Mouse (Mus musculus) kidney, embryonic 14.5 days (tissue): ENCODE data around the gene Spata25. TPM values are rescaled to one million over a fixed set of nuclear protein-coding genes. Genes with fewer than 3 reads are reported as not detected.

Source experiments
- ATAC-seq: fragments of 200-750 bp; cut with Nextera tagmentation; 2 replicates; pipeline ENCODE4 v1.8.0; 2017; ENCODE audit warnings: moderate number of reproducible peaks, mild to moderate bottlenecking, moderate TSS enrichment, moderate library complexity; ENCODE audit not compliant: low FRiP score, low TSS enrichment
- H3K27ac ChIP-seq: fragments of 300-500 bp; sonication (generic); 2 replicates; pipeline ENCODE4 v1.5.1; 2014; ENCODE audit warnings: low read depth, mild to moderate bottlenecking, low read length, moderate library complexity, mixed read lengths
- H3K27me3 ChIP-seq: fragments of 300-500 bp; sonication (generic); 2 replicates; pipeline ENCODE4 v1.6.1; 2014; ENCODE audit warnings: mild to moderate bottlenecking, low read length; ENCODE audit not compliant: control insufficient read depth, insufficient read depth
- H3K36me3 ChIP-seq: fragments of 300-500 bp; sonication (generic); 2 replicates; pipeline ENCODE4 v1.6.1; 2014; ENCODE audit warnings: low read length, mixed read lengths; ENCODE audit not compliant: control insufficient read depth, insufficient read depth
- H3K4me1 ChIP-seq: fragments of 300-500 bp; sonication (generic); 2 replicates; pipeline ENCODE4 v1.6.1; 2014; ENCODE audit warnings: low read length, mixed read lengths; ENCODE audit not compliant: control insufficient read depth, insufficient read depth
- H3K4me2 ChIP-seq: fragments of 300-500 bp; sonication (generic); replicated peaks from 2 replicates; pipeline ENCODE4 v1.6.1; 2014; ENCODE audit warnings: low read depth, mild to moderate bottlenecking, low read length
- H3K4me3 ChIP-seq: fragments of 300-500 bp; sonication (generic); 2 replicates; pipeline ENCODE4 v1.5.1; 2014; ENCODE audit warnings: mild to moderate bottlenecking, low read length
- H3K9ac ChIP-seq: fragments of 300-500 bp; sonication (generic); 2 replicates; pipeline ENCODE4 v1.6.1; 2014; ENCODE audit warnings: low read depth, mild to moderate bottlenecking, low read length, moderate library complexity
- H3K9me3 ChIP-seq: fragments of 300-500 bp; sonication (generic); 2 replicates; pipeline ENCODE4 v1.6.1; 2016; ENCODE audit warnings: low read length; ENCODE audit not compliant: control insufficient read depth
- WGBS: fragments of 180-500 bp; shearing (Covaris S2); extraction: QIAGEN DNeasy Blood & Tissue Kit; methylation state at CpG from one replicate; pipeline ENCODE4 v1.1.7; 2014; 5-methylcytosine and 5-hydroxymethylcytosine counted together
- polyA plus RNA-seq: library from polyadenylated mRNA; unstranded; fragments of >200 nt; fragmentation: Nextera tagmentation; extraction: Ambion mirVana; gene quantifications from 2 replicates; pipeline ENCODE4 v1.2.1, GENCODE M21; 2014

The Spata25 gene
- polyA plus RNA-seq, 1 experiment from 2014 or later, result not detected

DNA sequence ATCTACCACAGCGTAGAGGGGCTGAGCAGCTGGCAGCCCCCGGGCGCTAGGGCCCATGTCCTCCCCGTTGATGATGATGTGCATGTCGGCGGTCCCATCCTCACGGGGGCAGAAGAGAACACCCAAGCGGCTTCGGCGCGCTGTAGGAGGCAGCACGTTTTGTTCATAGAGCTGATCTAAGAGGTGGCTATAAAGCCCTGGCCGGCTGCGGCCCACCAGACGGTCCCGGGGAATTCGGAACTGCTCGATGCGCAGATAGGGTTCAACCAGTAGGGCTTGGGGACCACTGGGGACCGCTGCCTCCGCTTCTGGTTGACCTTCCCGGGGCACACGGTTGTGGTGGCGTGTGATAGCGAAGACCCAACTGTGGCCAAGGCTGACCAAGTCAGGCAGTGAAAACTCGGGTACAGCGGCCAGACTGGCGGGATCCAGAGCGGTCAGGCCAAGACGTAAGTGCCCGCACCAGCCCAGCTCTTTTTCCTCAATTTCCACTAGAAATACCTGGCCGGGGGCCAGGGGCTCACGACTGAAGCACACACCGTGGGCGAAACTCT, 4.5 kb upstream of the Spata25 start, which contains the start of gene Ctsa:
Ctsa (plus strand) TSS at position 126 of the 554 bp plus-strand sequence.
- WGBS, result under 1% methylated on average over 35 of the region's 35 CpGs
- peak within 1 kb of the TSS; percentile 83 for H3K27ac ChIP-seq
- peak within 1 kb of the TSS; percentile 95 for H3K4me2 ChIP-seq
- ATAC-seq, result peak; percentile 75
- H3K4me3 ChIP-seq, result peak within 1 kb of the TSS; percentile 63
- peaks cover 23% of the 10 kb centered on the region for H3K36me3 ChIP-seq
- peaks cover 11% of the 10 kb centered on the region for H3K4me1 ChIP-seq
- H3K9me3 ChIP-seq, result no peaks in the 10 kb centered on the region
- no peaks in the 10 kb centered on the region for H3K27me3 ChIP-seq
- peak within 1 kb of the TSS; percentile 63 for H3K9ac ChIP-seq

- Histone ChIP-seq H3K4me3 (peak overlapping the region; percentile 63), H3K27ac (no peak overlapping the region), H3K9ac (peak overlapping the region; percentile 63), H3K9me3 (no peaks in the 10 kb centered on the region), H3K36me3 (peaks cover 28% of the 10 kb centered on the region), H3K4me2 (peak overlapping the region; percentile 95), H3K27me3 (no peaks in the 10 kb centered on the region), H3K4me1 (peaks cover 11% of the 10 kb centered on the region)
- ATAC-seq, result no peak
- WGBS, result 66% methylated on average over 16 of the region's 16 CpGs
These were observed 3.9 kb upstream of the Spata25 start for GRCm38 (mm10) chr2:164832032-164832747.

DNA sequence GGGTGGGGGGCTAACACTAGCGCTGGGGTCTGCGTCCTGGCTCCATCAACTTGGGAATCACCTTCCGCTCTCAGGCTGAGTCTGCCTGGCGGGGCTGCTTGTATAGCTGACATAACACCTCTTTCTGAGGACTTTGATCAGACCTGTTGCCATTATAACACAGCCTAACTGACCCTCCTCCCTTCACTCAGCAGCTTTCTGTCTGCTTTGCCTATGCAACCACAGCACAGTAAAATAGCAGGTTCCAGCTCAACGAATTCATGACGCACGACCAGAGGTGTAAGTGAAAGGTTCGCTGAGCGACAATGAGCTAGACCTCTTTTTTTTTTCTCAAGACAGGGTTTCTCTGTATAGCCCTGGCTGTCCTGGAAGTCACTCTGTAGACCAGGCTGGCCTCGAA, 2.7 kb upstream of the Spata25 start:
- no peak overlapping the region for H3K4me2 ChIP-seq
- peaks cover 29% of the 10 kb centered on the region for H3K36me3 ChIP-seq
- H3K4me1 ChIP-seq, result peaks cover 11% of the 10 kb centered on the region
- no peak for ATAC-seq
- no peaks in the 10 kb centered on the region for H3K27me3 ChIP-seq
- no peak overlapping the region for H3K4me3 ChIP-seq
- no peaks in the 10 kb centered on the region for H3K9me3 ChIP-seq
- WGBS, result 74% methylated on average over 10 of the region's 10 CpGs
- no peak overlapping the region for H3K27ac ChIP-seq
- no peak overlapping the region for H3K9ac ChIP-seq

- H3K4me2 ChIP-seq, result no peak overlapping the region
- H3K27ac ChIP-seq, result no peak overlapping the region
- peaks cover 38% of the 10 kb centered on the region for H3K36me3 ChIP-seq
- H3K4me3 ChIP-seq, result no peak overlapping the region
- 96% methylated on average over 1 of the region's 1 CpGs for WGBS
- H3K27me3 ChIP-seq, result no peaks in the 10 kb centered on the region
- no peak for ATAC-seq
- H3K9me3 ChIP-seq, result no peaks in the 10 kb centered on the region
- peaks cover 4% of the 10 kb centered on the region; the same call in 1 of the 2 replicates for H3K4me1 ChIP-seq
- no peak overlapping the region for H3K9ac ChIP-seq
These were observed 753 bp upstream of the Spata25 start for GRCm38 (mm10) chr2:164829090-164829489.

DNA sequence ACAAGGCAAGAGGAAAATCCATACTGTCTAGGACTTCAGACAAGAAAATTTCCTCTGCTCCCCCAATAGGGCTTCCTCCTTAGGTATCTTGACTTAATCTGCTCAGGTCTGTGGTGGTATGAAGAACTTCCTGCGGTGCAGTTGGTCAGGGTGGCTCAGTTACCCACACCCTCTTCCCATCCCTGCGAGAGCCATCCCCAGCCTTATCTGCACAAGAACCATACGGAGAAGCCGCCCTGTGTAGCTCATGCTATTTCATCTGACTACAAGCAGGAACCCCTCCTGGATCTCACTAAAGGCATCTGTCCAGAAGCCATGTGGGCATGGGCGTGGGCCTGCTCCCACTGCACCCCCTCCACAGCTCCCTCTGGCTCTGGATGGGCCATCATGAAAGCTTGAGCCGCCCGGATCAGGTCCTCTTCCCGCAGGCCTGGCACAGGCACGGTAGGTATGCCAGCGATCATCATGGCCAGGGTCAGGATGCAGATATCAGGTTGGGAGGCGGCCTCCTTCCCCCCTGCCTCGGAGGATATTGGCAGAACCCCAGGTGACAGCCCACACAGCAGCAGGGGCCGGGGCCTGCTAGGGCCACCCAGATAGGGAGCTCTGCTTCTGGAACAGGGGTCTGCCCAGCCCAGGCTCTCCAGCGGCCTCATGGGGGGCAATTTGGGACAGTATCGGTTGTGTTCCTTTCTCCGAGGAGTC, 1.0 kb downstream of the Spata25 start:
- H3K27me3 ChIP-seq, result no peaks in the 10 kb centered on the region
- H3K4me2 ChIP-seq, result no peak overlapping the region
- H3K27ac ChIP-seq, result no peak overlapping the region
- H3K36me3 ChIP-seq, result peaks cover 38% of the 10 kb centered on the region
- no peaks in the 10 kb centered on the region for H3K9me3 ChIP-seq
- ATAC-seq, result no peak
- H3K4me1 ChIP-seq, result peaks cover 9% of the 10 kb centered on the region
- WGBS, result 93% methylated on average over 16 of the region's 16 CpGs
- no peak overlapping the region for H3K9ac ChIP-seq
- no peak overlapping the region for H3K4me3 ChIP-seq

- H3K27me3 ChIP-seq, result no peaks in the 10 kb centered on the region
- no peak overlapping the region for H3K9ac ChIP-seq
- H3K9me3 ChIP-seq, result no peaks in the 10 kb centered on the region
- no peak for ATAC-seq
- WGBS, result 97% methylated on average over 17 of the region's 17 CpGs
- H3K36me3 ChIP-seq, result peaks cover 47% of the 10 kb centered on the region
- H3K27ac ChIP-seq, result no peak overlapping the region
- H3K4me1 ChIP-seq, result peaks cover 8% of the 10 kb centered on the region
- H3K4me3 ChIP-seq, result no peak overlapping the region
- H3K4me2 ChIP-seq, result no peak overlapping the region
These were observed 2.8 kb downstream of the Spata25 start for GRCm38 (mm10) chr2:164825521-164825920.

DNA sequence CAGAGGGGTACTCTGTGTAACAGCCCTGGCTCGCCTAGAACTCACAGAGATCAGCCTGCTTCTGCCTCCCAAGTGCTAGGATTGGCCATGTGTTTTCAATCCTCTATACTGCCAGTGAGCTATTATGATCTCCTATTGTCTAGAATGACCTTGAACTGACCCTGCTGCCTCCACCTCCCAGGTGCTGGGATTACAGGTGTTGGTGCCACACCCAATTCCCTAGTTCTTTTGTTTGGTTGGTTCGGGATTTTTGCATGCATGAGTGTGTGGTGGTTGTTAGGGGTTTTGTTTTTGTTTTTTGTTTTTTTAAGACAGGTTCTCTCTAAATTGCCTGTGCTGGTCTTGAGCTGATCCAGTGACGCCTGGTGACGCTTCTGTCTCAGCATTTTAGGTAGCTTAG, 4.4 kb downstream of the Spata25 start:
- ATAC-seq, result no peak
- H3K4me3 ChIP-seq, result peak overlapping the region; percentile 93
- peaks cover 48% of the 10 kb centered on the region for H3K36me3 ChIP-seq
- H3K4me2 ChIP-seq, result peak overlapping the region; percentile 51; the same call in 1 of the 2 replicates
- H3K9me3 ChIP-seq, result no peaks in the 10 kb centered on the region
- peaks cover 8% of the 10 kb centered on the region for H3K4me1 ChIP-seq
- 97% methylated on average over 4 of the region's 4 CpGs for WGBS
- no peaks in the 10 kb centered on the region for H3K27me3 ChIP-seq
- no peak overlapping the region for H3K27ac ChIP-seq
- no peak overlapping the region for H3K9ac ChIP-seq

DNA sequence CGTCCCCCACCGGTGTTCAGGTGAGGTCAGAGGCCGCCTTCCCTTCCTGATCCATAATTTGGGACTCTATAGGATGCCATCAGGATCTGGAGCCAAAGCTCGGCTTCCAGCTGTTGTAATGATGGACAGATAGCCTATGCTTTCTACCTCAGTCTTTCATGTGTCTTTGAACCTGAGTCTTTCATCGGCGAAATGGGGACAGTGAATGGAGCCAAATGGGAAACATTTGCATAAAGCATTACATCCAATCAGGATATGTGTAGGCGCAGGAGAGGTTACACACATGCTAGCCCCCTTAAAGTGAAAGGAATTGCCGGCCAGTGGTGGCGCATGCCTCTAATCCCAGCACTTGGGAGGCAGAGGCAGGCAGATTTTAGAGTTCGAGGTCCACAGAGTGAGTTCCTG, 5.2 kb downstream of the Spata25 start:
- Histone ChIP-seq H3K9me3 (no peaks in the 10 kb centered on the region), H3K36me3 (peaks cover 45% of the 10 kb centered on the region), H3K4me1 (peaks cover 8% of the 10 kb centered on the region), H3K4me2 (peak overlapping the region; percentile 51), H3K4me3 (peak overlapping the region; percentile 93), H3K9ac (peak overlapping the region; percentile 72), H3K27ac (peak overlapping the region; percentile 76; the same call in 1 of the 2 replicates), H3K27me3 (no peaks in the 10 kb centered on the region)
- peak; percentile 63 for ATAC-seq
- 1% methylated on average over 10 of the region's 10 CpGs for WGBS
